Mouse (Mus musculus) embryonic facial prominence, embryonic 15.5 days (tissue): ENCODE measurements at regions not wholly inside any gene's neighbourhood (a gene's known extent, or its start where the extent isn't known, plus 50 kb on each side); places are given as distances from the start of the nearest gene placed in this dataset.

Source experiments
- ATAC-seq: fragments of 200-750 bp; cut with Nextera tagmentation; 2 replicates; pipeline ENCODE4 v1.8.0; 2017; ENCODE audit warnings: low read depth, moderate TSS enrichment; ENCODE audit not compliant: insufficient number of reproducible peaks, low FRiP score, low TSS enrichment
- H3K27ac ChIP-seq: fragments of 300-500 bp; sonication (generic); replicated peaks from 2 replicates; pipeline ENCODE4 v1.5.1; 2015; ENCODE audit warnings: mild to moderate bottlenecking, inconsistent platforms
- H3K27me3 ChIP-seq: fragments of 300-500 bp; sonication (generic); 2 replicates; pipeline ENCODE4 v1.6.1; 2015; ENCODE audit warnings: inconsistent platforms
- H3K36me3 ChIP-seq: fragments of 300-500 bp; sonication (generic); 2 replicates; pipeline ENCODE4 v1.6.1; 2015; ENCODE audit warnings: mild to moderate bottlenecking, inconsistent platforms
- H3K4me1 ChIP-seq: fragments of 300-500 bp; sonication (generic); 2 replicates; pipeline ENCODE4 v1.6.1; 2015; ENCODE audit warnings: inconsistent platforms
- H3K4me2 ChIP-seq: fragments of 300-500 bp; sonication (generic); replicated peaks from 2 replicates; pipeline ENCODE4 v1.6.1; 2015; ENCODE audit warnings: mild to moderate bottlenecking, inconsistent platforms
- H3K4me3 ChIP-seq: fragments of 300-500 bp; sonication (generic); replicated peaks from 2 replicates; pipeline ENCODE4 v1.5.1; 2015; ENCODE audit warnings: mild to moderate bottlenecking, inconsistent platforms
- H3K9ac ChIP-seq: fragments of 300-500 bp; sonication (generic); 2 replicates; pipeline ENCODE4 v1.6.1; 2015; ENCODE audit warnings: inconsistent platforms
- H3K9me3 ChIP-seq: fragments of 300-500 bp; sonication (generic); replicated peaks from 2 replicates; pipeline ENCODE4 v1.6.1; 2016; ENCODE audit warnings: inconsistent platforms
- WGBS: fragments of 180-500 bp; shearing (Covaris S2); methylation state at CpG from one replicate; pipeline ENCODE4 v1.1.7; 2015; 5-methylcytosine and 5-hydroxymethylcytosine counted together

- no peaks in the 10 kb centered on the region for H3K36me3 ChIP-seq
- H3K4me1 ChIP-seq = no peaks in the 10 kb centered on the region
- H3K27ac ChIP-seq = no peak overlapping the region
- no peaks in the 10 kb centered on the region for H3K27me3 ChIP-seq
- H3K4me3 ChIP-seq = no peak overlapping the region
- no peak overlapping the region for H3K4me2 ChIP-seq
- H3K9me3 ChIP-seq = no peaks in the 10 kb centered on the region
- no peak for ATAC-seq
- no peak overlapping the region for H3K9ac ChIP-seq
- WGBS = 80% methylated on average over 3 of the region's 3 CpGs
These were observed 51.2 kb upstream of the Suclg2 start for GRCm38 (mm10) chr6:95769808-95770207.

GRCm38 (mm10) chr6:95801651-95802050, 83.1 kb upstream of the Suclg2 start:
- H3K4me3 ChIP-seq = no peak overlapping the region
- no peaks in the 10 kb centered on the region for H3K27me3 ChIP-seq
- H3K4me1 ChIP-seq = no peaks in the 10 kb centered on the region
- ATAC-seq = no peak
- H3K4me2 ChIP-seq = no peak overlapping the region
- no peak overlapping the region for H3K27ac ChIP-seq
- no peaks in the 10 kb centered on the region for H3K36me3 ChIP-seq
- H3K9me3 ChIP-seq = no peaks in the 10 kb centered on the region
- 40% methylated on average over 6 of the region's 6 CpGs for WGBS
- H3K9ac ChIP-seq = no peak overlapping the region

- no peaks in the 10 kb centered on the region for H3K27me3 ChIP-seq
- no peak overlapping the region for H3K9ac ChIP-seq
- H3K36me3 ChIP-seq = no peaks in the 10 kb centered on the region
- no peaks in the 10 kb centered on the region for H3K4me1 ChIP-seq
- 43% methylated on average over 3 of the region's 3 CpGs for WGBS
- H3K9me3 ChIP-seq = 0 out of 2 replicates have a peak, but pooled peaks cover 4% of the 10 kb centered on the region
- ATAC-seq = peak; percentile 65; the same call in 1 of the 2 replicates
- no peak overlapping the region for H3K27ac ChIP-seq
- no peak overlapping the region for H3K4me2 ChIP-seq
- no peak overlapping the region for H3K4me3 ChIP-seq
These were observed 122.9 kb upstream of the Suclg2 start for GRCm38 (mm10) chr6:95841502-95841901.

- Histone ChIP-seq H3K27me3 (no peaks in the 10 kb centered on the region), H3K4me3 (no peak overlapping the region), H3K27ac (no peak overlapping the region), H3K4me2 (no peak overlapping the region), H3K36me3 (no peaks in the 10 kb centered on the region), H3K9ac (no peak overlapping the region), H3K4me1 (no peaks in the 10 kb centered on the region), H3K9me3 (0 out of 2 replicates have a peak, but pooled peaks cover 4% of the 10 kb centered on the region)
- 27% methylated on average over 1 of the region's 1 CpGs for WGBS
- no peak for ATAC-seq
These were observed 127.9 kb upstream of the Suclg2 start for GRCm38 (mm10) chr6:95846536-95846935.

- H3K9ac ChIP-seq = no peak overlapping the region
- no peak overlapping the region for H3K4me2 ChIP-seq
- H3K36me3 ChIP-seq = no peaks in the 10 kb centered on the region
- no peak overlapping the region for H3K27ac ChIP-seq
- no peaks in the 10 kb centered on the region for H3K27me3 ChIP-seq
- no peak overlapping the region for H3K4me3 ChIP-seq
- 73% methylated on average over 6 of the region's 6 CpGs for WGBS
- no peaks in the 10 kb centered on the region for H3K4me1 ChIP-seq
- ATAC-seq = no peak
- H3K9me3 ChIP-seq = no peaks in the 10 kb centered on the region
These were observed 156.9 kb upstream of the Suclg2 start for GRCm38 (mm10) chr6:95875463-95875862.

GRCm38 (mm10) chr6:95876320-95876719, 157.7 kb upstream of the Suclg2 start:
- Histone ChIP-seq H3K27me3 (no peaks in the 10 kb centered on the region), H3K27ac (no peak overlapping the region), H3K9ac (no peak overlapping the region), H3K9me3 (no peaks in the 10 kb centered on the region), H3K4me3 (no peak overlapping the region), H3K36me3 (no peaks in the 10 kb centered on the region), H3K4me1 (no peaks in the 10 kb centered on the region), H3K4me2 (no peak overlapping the region)
- WGBS = 38% methylated on average over 2 of the region's 2 CpGs
- ATAC-seq = no peak

- 76% methylated on average over 4 of the region's 4 CpGs for WGBS
- H3K9me3 ChIP-seq = no peaks in the 10 kb centered on the region
- no peak for ATAC-seq
These were observed 168.0 kb upstream of the Suclg2 start for GRCm38 (mm10) chr6:95886645-95887044.

GRCm38 (mm10) chr6:95902551-95902950, 184.0 kb upstream of the Suclg2 start:
- 90% methylated on average over 2 of the region's 2 CpGs for WGBS
- Histone ChIP-seq H3K27me3 (no peaks in the 10 kb centered on the region), H3K4me2 (no peak overlapping the region), H3K9me3 (no peaks in the 10 kb centered on the region), H3K27ac (no peak overlapping the region), H3K4me1 (no peaks in the 10 kb centered on the region), H3K4me3 (no peak overlapping the region), H3K9ac (no peak overlapping the region), H3K36me3 (no peaks in the 10 kb centered on the region)
- ATAC-seq = no peak

More at GRCm38 (mm10) chr6:95886645-95887044, 168.0 kb upstream of the Suclg2 start:
- no peak overlapping the region for H3K9ac ChIP-seq
- H3K4me1 ChIP-seq = no peaks in the 10 kb centered on the region
- H3K4me2 ChIP-seq = no peak overlapping the region
- H3K4me3 ChIP-seq = no peak overlapping the region
- H3K36me3 ChIP-seq = no peaks in the 10 kb centered on the region
- H3K27ac ChIP-seq = no peak overlapping the region
- H3K27me3 ChIP-seq = no peaks in the 10 kb centered on the region

- Histone ChIP-seq H3K4me2 (no peak overlapping the region), H3K4me1 (no peaks in the 10 kb centered on the region), H3K9me3 (no peaks in the 10 kb centered on the region), H3K9ac (no peak overlapping the region), H3K4me3 (no peak overlapping the region), H3K36me3 (no peaks in the 10 kb centered on the region), H3K27me3 (no peaks in the 10 kb centered on the region), H3K27ac (no peak overlapping the region)
- WGBS = 40% methylated on average over 10 of the region's 10 CpGs
- ATAC-seq = no peak
These were observed 185.6 kb upstream of the Suclg2 start for GRCm38 (mm10) chr6:95904085-95904633.

GRCm38 (mm10) chr6:95905057-95905456, 186.5 kb upstream of the Suclg2 start:
- Histone ChIP-seq H3K4me2 (no peak overlapping the region), H3K9ac (no peak overlapping the region), H3K27me3 (no peaks in the 10 kb centered on the region), H3K4me1 (no peaks in the 10 kb centered on the region), H3K27ac (no peak overlapping the region), H3K4me3 (no peak overlapping the region), H3K9me3 (no peaks in the 10 kb centered on the region), H3K36me3 (no peaks in the 10 kb centered on the region)
- WGBS = 82% methylated on average over 8 of the region's 8 CpGs
- ATAC-seq = no peak

GRCm38 (mm10) chr6:95921737-95922136, 191.2 kb upstream of the Fam19a1 start:
- WGBS = 71% methylated on average over 3 of the region's 3 CpGs
- no peak overlapping the region for H3K27ac ChIP-seq
- H3K36me3 ChIP-seq = no peaks in the 10 kb centered on the region
- H3K4me2 ChIP-seq = no peak overlapping the region
- H3K27me3 ChIP-seq = no peaks in the 10 kb centered on the region
- H3K9me3 ChIP-seq = no peaks in the 10 kb centered on the region
- ATAC-seq = no peak
- no peaks in the 10 kb centered on the region for H3K4me1 ChIP-seq
- H3K4me3 ChIP-seq = no peak overlapping the region
- H3K9ac ChIP-seq = no peak overlapping the region

GRCm38 (mm10) chr6:95934561-95934960, 178.4 kb upstream of the Fam19a1 start:
- Histone ChIP-seq H3K27me3 (no peaks in the 10 kb centered on the region), H3K9ac (no peak overlapping the region), H3K4me3 (no peak overlapping the region), H3K9me3 (no peaks in the 10 kb centered on the region), H3K4me1 (no peaks in the 10 kb centered on the region), H3K4me2 (no peak overlapping the region), H3K27ac (no peak overlapping the region), H3K36me3 (no peaks in the 10 kb centered on the region)
- no peak for ATAC-seq
- 52% methylated on average over 1 of the region's 1 CpGs for WGBS
